Mouse (Mus musculus): ENCODE measurements around the gene Aox4. TPM values are rescaled to one million over a fixed set of nuclear protein-coding genes. Genes with fewer than 3 reads are reported as not detected.

Gene Aox4
- 0.05 and 0.07 TPM in 2 replicates for polyA plus RNA-seq (2016; fragmentation: Nextera tagmentation; extraction: Ambion mirVana)

DNA sequence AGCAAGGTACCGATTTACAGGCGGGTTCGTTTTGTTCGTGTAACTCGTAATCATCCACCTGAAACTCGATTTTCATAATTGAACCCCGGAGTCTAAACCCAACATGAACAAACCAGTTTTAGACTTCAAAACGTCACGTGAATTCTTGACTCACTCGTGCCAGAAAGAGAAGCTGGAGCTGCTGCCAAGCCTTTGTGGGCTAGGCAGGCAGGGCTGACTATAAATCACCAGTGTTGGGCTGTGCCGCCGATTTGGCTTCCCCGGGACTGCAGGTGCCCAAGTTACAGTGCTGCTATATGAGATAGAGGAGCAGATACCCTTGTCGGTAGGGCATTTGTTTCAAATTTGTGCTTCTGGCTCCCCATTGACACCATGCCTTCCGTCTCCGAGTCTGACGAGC, at the start of gene Aox4:
Aox4 (plus strand) TSS at position 195 of the 400 bp plus-strand sequence.
- WGBS, result 88% methylated on average over 17 of the region's 17 CpGs
- Histone ChIP-seq H3K27ac (no peak within 1 kb of the TSS), H3K36me3 (no peaks in the 10 kb centered on the region), H3K4me3 (no peak within 1 kb of the TSS), H3K4me1 (replicated peaks) (no peaks in the 10 kb centered on the region), H3K9me3 (no peaks in the 10 kb centered on the region), H3K27me3 (ENCODE audit: insufficient read depth, poor library complexity, severe bottlenecking) (no peaks in the 10 kb centered on the region)
- no peak for DNase-seq (ENCODE audit: low spot score)

DNA sequence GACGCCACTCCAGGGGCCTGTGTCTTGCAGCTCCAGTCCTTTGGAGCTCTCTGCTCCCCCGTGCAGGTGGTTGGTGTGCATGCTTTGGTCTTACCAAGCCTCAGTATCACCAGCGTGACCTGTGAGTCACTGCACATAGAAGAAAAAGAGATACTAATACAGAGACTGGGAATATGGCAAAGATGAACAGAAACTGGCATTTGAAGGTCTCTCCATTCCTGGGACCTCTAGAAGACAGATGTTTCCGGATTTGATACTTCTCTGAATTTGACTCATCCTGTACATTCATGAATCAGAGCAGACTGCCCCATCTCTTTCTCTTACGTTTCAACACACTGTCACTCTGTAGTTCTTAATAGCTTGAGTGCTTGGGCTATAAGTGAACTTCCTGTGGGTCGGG, 40.3 kb upstream of the Aox4 start:
- no peaks in the 10 kb centered on the region for H3K36me3 ChIP-seq
- DNase-seq (ENCODE audit: low spot score), result no peak
- no peak overlapping the region for H3K27ac ChIP-seq
- no peaks in the 10 kb centered on the region for H3K9me3 ChIP-seq
- no peaks in the 10 kb centered on the region for H3K4me1 ChIP-seq (replicated peaks)
- WGBS, result 84% methylated on average over 6 of the region's 6 CpGs
- no peaks in the 10 kb centered on the region for H3K27me3 ChIP-seq (ENCODE audit: insufficient read depth, poor library complexity, severe bottlenecking)
- no peak overlapping the region for H3K4me3 ChIP-seq

DNA sequence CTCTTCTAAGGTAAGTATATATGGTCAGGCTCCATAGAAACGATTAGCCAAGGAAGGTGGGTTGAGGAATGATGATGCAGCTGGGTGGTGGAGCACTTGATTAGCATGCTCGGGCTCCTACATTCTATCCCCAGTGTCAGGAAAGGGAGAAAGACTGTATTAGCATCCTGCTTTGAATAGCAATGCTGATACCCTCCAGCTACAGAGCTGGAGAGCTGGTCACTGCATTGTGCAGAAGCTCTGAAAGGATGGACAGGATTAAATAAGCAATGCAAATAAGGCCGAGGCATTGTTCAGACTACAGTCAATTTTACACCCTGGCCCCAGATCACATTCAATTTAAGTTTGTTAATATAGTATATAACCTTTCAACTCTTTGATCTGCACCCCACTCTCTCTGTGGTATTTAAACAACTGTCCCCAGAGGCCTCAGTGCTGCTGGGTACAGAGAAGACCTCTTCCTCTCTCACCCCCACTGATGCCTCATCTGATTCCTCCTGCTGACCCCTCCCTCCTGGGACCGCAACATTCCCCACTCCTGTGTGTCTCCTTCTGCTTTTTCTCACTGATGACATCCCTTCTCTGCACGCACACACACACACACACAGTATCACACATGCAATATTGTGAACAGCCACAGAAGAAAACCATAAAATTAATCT, 21.6 kb upstream of the Aox4 start:
- Histone ChIP-seq H3K36me3 (no peaks in the 10 kb centered on the region), H3K4me3 (no peak overlapping the region), H3K9me3 (no peaks in the 10 kb centered on the region), H3K27me3 (ENCODE audit: insufficient read depth, poor library complexity, severe bottlenecking) (no peaks in the 10 kb centered on the region), H3K4me1 (replicated peaks) (peaks cover 10% of the 10 kb centered on the region), H3K27ac (no peak overlapping the region)
- WGBS, result 55% methylated on average over 5 of the region's 5 CpGs
- no peak for DNase-seq (ENCODE audit: low spot score)

DNA sequence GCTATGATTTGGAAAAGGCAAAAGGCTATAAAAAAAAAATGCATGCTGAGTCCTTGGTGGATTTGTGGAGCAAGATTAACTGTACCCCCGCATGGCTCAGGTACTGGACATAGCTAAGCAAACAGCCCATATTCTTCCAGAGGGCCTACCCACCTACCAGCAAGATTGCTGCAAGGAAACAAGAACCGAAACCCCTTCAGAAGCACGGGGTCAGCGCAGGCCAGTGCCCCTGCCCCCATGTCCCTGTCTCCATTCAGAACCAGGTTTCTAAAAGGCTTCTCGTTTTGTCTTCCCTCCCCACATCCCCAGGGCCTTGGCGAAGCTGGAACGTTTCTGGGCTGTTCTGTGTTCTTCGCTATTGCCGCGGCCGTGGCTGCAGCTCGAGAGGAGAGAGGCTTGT, 15.9 kb upstream of the Aox4 start:
- Histone ChIP-seq H3K4me3 (no peak overlapping the region), H3K27me3 (ENCODE audit: insufficient read depth, poor library complexity, severe bottlenecking) (no peaks in the 10 kb centered on the region), H3K4me1 (replicated peaks) (peaks cover 3% of the 10 kb centered on the region; the same call in 1 of the 2 replicates), H3K27ac (no peak overlapping the region), H3K9me3 (no peaks in the 10 kb centered on the region), H3K36me3 (no peaks in the 10 kb centered on the region)
- DNase-seq (ENCODE audit: low spot score), result no peak
- WGBS, result 85% methylated on average over 12 of the region's 12 CpGs

DNA sequence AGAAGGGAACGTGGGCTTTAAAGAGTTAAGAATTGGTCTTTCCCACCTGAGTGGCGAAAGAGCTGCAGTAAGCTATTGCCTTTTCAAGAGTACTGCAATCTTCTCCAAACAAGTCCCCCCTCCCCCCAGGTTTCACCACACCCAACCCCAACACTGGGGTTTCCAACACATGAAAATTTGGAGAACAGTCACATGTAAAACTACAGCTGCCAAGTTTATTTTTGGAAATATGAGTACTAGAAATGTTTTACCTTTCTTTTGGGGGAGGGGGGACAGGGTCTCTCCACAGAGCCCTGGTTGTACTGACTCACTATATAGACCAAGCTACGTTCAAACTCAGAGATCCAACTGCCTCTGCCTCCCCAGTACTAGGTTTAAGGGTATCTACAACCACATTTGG, 15.2 kb upstream of the Aox4 start:
- Histone ChIP-seq H3K36me3 (no peaks in the 10 kb centered on the region), H3K4me3 (no peak overlapping the region), H3K27me3 (ENCODE audit: insufficient read depth, poor library complexity, severe bottlenecking) (no peaks in the 10 kb centered on the region), H3K27ac (no peak overlapping the region), H3K4me1 (replicated peaks) (peaks cover 3% of the 10 kb centered on the region; the same call in 1 of the 2 replicates), H3K9me3 (no peaks in the 10 kb centered on the region)
- 82% methylated on average over 3 of the region's 3 CpGs for WGBS
- DNase-seq (ENCODE audit: low spot score), result no peak

DNA sequence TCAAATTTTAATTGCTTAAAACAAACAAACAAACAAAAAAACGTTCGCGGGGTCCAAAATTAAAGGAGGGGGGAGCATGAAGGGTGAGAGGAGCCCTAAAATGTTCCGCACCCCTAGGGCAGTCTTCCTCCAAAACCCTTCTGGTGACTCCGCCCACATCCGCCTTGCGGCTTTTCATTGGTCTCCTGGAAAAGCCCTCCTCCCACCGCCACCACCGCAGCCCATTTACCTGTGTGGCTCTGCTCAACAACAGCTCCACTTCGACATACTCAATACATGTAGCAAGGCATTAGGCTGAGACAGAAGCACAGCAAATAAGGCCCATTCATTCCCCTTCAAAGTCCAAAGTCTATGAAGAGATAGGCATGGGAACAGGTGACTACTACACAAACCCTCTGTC, 14.7 kb upstream of the Aox4 start:
- Histone ChIP-seq H3K4me3 (no peak overlapping the region), H3K9me3 (no peaks in the 10 kb centered on the region), H3K27me3 (ENCODE audit: insufficient read depth, poor library complexity, severe bottlenecking) (no peaks in the 10 kb centered on the region), H3K36me3 (no peaks in the 10 kb centered on the region), H3K27ac (no peak overlapping the region), H3K4me1 (replicated peaks) (peaks cover 3% of the 10 kb centered on the region; the same call in 1 of the 2 replicates)
- 17% methylated on average over 10 of the region's 10 CpGs for WGBS
- DNase-seq (ENCODE audit: low spot score), result no peak

DNA sequence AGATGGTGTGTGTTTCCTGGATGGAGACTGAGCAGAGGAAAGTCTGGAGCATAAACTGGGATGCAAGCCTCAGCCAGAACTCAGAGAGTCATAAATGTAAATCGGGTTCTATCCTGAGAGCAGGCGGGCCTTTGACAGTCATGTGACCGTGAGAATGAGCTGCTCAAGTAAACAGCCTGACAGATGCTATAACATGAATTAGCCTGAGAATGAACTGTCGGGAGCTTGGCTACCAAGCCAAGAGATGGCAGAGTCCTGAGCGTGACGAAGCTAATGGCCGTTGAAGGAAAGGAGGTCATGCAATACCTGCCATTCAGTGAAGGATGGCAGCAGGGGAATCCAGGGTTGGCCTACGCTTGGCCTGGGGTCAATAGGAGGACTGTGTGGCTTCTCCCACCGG, 13.2 kb upstream of the Aox4 start:
- 75% methylated on average over 9 of the region's 9 CpGs for WGBS
- Histone ChIP-seq H3K9me3 (no peaks in the 10 kb centered on the region), H3K36me3 (no peaks in the 10 kb centered on the region), H3K4me3 (no peak overlapping the region), H3K27me3 (ENCODE audit: insufficient read depth, poor library complexity, severe bottlenecking) (no peaks in the 10 kb centered on the region), H3K4me1 (replicated peaks) (peaks cover 3% of the 10 kb centered on the region; the same call in 1 of the 2 replicates), H3K27ac (no peak overlapping the region)
- DNase-seq (ENCODE audit: low spot score), result no peak

DNA sequence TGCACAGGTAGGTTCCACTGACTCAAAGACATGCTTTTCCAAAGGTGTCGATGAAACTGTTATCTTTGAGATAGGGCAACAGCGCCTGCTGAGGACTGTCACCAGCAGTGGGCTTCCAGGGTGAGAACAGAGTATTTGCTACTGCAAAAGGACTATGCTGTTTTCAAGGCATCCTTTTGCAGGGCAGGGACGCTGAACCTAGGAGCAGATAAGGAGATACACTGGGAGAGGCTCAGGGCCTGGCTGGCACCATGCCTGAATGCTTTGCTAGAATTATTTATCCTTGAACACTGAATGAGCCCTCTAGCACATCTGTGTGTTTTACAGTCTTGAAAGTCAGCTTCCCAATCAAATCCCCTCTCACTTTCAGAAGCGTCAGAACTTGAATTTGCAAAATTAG, 11.8 kb upstream of the Aox4 start:
- Histone ChIP-seq H3K27me3 (ENCODE audit: insufficient read depth, poor library complexity, severe bottlenecking) (no peaks in the 10 kb centered on the region), H3K4me3 (no peak overlapping the region), H3K36me3 (no peaks in the 10 kb centered on the region), H3K4me1 (replicated peaks) (peaks cover 3% of the 10 kb centered on the region; the same call in 1 of the 2 replicates), H3K27ac (no peak overlapping the region), H3K9me3 (no peaks in the 10 kb centered on the region)
- 81% methylated on average over 4 of the region's 4 CpGs for WGBS
- DNase-seq (ENCODE audit: low spot score), result no peak

DNA sequence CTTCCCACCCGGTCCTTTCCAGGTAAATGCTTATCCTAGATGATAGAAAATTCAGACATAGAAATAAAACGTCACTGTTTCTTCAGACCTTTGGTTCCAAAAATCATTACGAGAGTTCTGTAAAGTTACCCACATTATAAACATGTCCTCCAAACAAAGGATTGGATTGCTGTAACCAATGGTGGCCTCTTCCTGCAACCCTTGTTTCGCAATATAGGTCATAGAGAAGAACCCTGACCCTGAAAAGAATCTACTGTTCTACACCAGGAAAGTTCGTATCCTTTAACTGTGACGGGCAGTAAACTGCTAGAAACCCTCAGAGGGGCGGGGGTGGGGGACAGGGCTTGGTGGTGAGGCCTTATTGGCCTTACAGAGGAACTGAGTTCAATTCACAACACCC, 2.6 kb downstream of the Aox4 start:
- 89% methylated on average over 7 of the region's 7 CpGs for WGBS
- Histone ChIP-seq H3K27ac (no peak overlapping the region), H3K27me3 (ENCODE audit: insufficient read depth, poor library complexity, severe bottlenecking) (no peaks in the 10 kb centered on the region), H3K4me1 (replicated peaks) (no peaks in the 10 kb centered on the region), H3K9me3 (no peaks in the 10 kb centered on the region), H3K36me3 (no peaks in the 10 kb centered on the region), H3K4me3 (no peak overlapping the region)
- DNase-seq (ENCODE audit: low spot score), result no peak

DNA sequence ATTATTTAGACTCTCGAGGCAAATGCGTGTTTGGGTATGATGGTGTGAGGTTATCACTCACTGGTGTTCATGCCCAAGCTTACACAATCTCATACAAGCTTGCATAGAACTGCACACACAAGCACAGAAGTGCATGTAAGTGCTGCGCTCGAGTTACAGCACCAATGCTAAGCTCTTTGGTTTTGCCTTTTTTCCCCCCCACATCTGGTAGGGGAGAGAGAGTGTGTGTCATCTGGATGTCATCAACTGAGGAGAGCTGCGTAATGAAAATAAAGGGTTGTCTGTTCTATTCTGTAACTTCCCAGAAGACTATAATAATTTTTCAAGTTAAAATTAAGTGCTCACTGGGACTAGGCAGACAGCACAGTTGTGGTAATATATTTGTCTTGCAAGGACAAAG, 3.6 kb downstream of the Aox4 start:
- no peaks in the 10 kb centered on the region for H3K36me3 ChIP-seq
- no peak for DNase-seq (ENCODE audit: low spot score)
- no peaks in the 10 kb centered on the region for H3K27me3 ChIP-seq (ENCODE audit: insufficient read depth, poor library complexity, severe bottlenecking)
- no peak overlapping the region for H3K27ac ChIP-seq
- H3K9me3 ChIP-seq, result no peaks in the 10 kb centered on the region
- WGBS, result 84% methylated on average over 5 of the region's 5 CpGs
- H3K4me1 ChIP-seq (replicated peaks), result no peaks in the 10 kb centered on the region
- H3K4me3 ChIP-seq, result no peak overlapping the region

DNA sequence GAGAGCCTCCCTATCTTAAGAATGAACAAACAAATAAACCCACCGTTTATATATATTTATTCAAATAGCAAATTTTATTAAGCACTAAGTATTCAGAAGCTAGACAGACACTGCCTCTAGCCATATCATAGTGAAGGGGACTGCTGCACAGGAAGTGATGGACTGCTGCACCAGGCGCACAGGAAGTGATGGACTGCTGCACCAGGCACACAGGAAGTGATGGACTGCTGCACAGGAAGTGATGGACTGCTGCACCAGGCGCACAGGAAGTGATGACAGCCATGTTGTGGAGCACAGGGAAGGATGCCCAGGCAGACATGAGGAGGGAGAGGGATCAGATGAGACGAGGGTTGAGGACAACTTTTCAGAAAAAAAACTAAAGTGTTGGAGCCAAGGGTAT, 5.2 kb downstream of the Aox4 start:
- H3K9me3 ChIP-seq, result no peaks in the 10 kb centered on the region
- WGBS, result 90% methylated on average over 4 of the region's 4 CpGs
- no peaks in the 10 kb centered on the region for H3K27me3 ChIP-seq (ENCODE audit: insufficient read depth, poor library complexity, severe bottlenecking)
- H3K4me3 ChIP-seq, result no peak overlapping the region
- no peaks in the 10 kb centered on the region for H3K4me1 ChIP-seq (replicated peaks)
- no peak for DNase-seq (ENCODE audit: low spot score)
- no peak overlapping the region for H3K27ac ChIP-seq
- no peaks in the 10 kb centered on the region for H3K36me3 ChIP-seq

DNA sequence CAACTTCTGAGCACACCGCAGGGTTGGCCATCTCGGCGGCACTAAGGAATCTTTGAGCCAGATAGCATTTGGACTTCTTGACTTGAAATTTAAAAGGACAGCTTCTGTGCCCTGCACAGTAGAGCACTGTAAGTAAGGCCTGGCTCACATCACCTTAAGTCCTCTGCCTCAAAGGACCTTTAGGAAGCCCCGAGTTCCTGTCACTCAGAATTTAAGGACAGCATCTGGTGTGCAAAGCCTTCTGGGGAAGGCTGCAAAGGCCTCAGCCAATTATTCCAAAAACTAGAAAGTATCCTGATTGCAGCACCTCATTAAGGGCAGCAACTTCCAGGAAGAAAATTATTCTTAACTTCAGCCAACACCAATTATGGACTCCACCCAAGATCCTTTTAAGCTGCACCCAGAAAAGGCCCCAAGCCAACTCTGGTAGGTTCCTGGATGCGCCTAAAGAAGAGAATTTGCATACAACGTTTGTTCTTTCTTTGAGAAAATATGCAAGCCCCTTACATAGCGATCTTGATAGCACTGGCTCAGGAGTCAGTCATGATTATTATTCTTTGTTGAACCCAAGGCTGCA, 5.8 kb downstream of the Aox4 start:
- Histone ChIP-seq H3K27me3 (ENCODE audit: insufficient read depth, poor library complexity, severe bottlenecking) (no peaks in the 10 kb centered on the region), H3K4me1 (replicated peaks) (no peaks in the 10 kb centered on the region), H3K4me3 (no peak overlapping the region), H3K9me3 (no peaks in the 10 kb centered on the region), H3K36me3 (no peaks in the 10 kb centered on the region), H3K27ac (no peak overlapping the region)
- WGBS, result 92% methylated on average over 7 of the region's 7 CpGs
- DNase-seq (ENCODE audit: low spot score), result no peak

DNA sequence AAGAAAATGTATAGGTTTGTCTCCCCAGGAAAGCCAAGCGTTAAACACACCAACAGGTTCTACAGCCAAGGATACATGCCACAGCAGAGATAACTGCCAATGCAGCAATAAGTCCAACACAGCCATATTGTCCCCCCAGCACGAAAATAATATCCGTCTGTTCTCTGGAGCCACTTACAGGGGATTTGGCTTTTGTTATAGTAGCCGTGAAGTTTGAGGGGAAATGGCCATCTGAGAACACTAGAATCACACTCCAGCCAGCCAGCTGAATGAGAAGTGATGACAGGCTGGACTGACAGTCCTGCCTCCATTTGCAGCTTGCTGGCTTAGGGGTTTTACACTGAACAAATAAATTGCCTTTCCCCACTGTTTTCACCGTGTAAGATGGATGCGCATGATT, 10.9 kb downstream of the Aox4 start:
- DNase-seq (ENCODE audit: low spot score), result no peak
- H3K36me3 ChIP-seq, result no peaks in the 10 kb centered on the region

More for the DNA sequence above, 10.9 kb downstream of the Aox4 start:
- no peak overlapping the region for H3K27ac ChIP-seq
- H3K4me1 ChIP-seq (replicated peaks), result no peaks in the 10 kb centered on the region
- H3K27me3 ChIP-seq (ENCODE audit: insufficient read depth, poor library complexity, severe bottlenecking), result no peaks in the 10 kb centered on the region
- no peaks in the 10 kb centered on the region for H3K9me3 ChIP-seq
- WGBS, result 74% methylated on average over 6 of the region's 6 CpGs
- H3K4me3 ChIP-seq, result no peak overlapping the region

Measured in hindbrain, embryonic 10.5 days (tissue).